Mouse (Mus musculus): ENCODE results near the gene Eps15. TPM values are rescaled to one million over a fixed set of nuclear protein-coding genes. Genes with fewer than 3 reads are reported as not detected.
A peak's percentile ranks its signal among the peaks of the same experiment; 100 is the strongest.

Gene Eps15
- polyA plus RNA-seq, 1 experiment: 70.3 TPM

DNA sequence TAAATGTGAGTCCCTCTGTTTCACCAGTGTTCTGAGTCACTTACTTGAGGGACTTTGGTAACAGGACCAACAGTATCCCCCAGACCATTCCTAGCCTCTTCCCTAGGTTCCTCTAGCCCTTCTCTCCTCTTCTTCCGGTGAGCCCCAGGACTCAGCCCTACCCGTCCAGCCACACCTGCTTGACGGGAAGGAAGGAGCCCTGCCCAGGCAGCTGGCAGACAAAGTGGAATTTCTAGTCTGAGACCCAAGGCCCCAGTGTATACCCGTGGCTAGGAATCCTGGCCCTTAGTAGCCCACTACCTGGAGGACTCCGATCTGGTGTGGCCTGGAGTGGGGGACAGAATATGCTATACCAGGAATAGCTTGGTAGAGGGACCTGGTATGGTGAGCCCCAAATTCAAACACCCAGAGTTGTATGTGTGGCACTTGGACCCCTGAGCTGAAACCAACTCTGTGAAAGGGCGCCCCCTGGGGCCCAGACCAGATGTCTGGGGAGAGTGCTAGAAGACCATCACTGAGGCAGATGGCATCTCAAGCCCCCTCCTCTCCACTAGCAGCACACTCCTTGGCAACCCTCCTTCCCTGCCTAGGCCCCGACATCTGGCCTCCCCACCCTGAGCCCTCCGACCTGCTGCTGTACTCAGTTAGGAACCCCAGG lies 140.2 kb downstream of the Eps15 start:
- TF ChIP-seq CTCF (IDR thresholded peaks at IDR 0.05; ENCODE audit: borderline replicate concordance, extremely low read depth, insufficient read depth, insufficient read length) (peak; percentile 39; the same call in 1 of the 2 replicates), POLR2A (IDR thresholded peaks at IDR 0.05; ENCODE audit: borderline replicate concordance, extremely low read depth, insufficient read depth, insufficient read length, poor library complexity, severe bottlenecking) (no peak)
- DNase-seq (ENCODE audit: low read depth): no peak

DNA sequence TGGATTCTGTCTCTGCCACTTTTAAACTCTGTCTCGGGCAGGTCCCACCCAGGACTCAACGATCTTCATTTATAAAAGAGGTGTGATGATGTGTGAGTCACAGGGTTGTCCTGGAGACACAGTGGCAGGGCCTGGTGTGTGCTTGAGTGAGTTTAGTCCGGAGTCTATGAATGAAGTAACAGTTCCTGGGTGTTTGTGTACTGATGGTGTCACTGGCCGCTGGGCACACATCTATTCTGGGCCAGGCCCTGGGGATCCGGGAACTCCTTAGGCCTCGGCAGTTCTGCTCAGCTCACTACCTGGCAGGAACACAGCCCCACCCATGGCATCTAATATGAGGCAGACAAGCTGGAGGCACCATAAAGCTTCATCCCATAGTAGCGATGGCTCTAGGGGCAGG lies 141.5 kb downstream of the Eps15 start:
- no peak for DNase-seq (ENCODE audit: low read depth)
- TF ChIP-seq POLR2A (IDR thresholded peaks at IDR 0.05; ENCODE audit: borderline replicate concordance, extremely low read depth, insufficient read depth, insufficient read length, poor library complexity, severe bottlenecking) (no peak), CTCF (IDR thresholded peaks at IDR 0.05; ENCODE audit: borderline replicate concordance, extremely low read depth, insufficient read depth, insufficient read length) (no peak)

DNA sequence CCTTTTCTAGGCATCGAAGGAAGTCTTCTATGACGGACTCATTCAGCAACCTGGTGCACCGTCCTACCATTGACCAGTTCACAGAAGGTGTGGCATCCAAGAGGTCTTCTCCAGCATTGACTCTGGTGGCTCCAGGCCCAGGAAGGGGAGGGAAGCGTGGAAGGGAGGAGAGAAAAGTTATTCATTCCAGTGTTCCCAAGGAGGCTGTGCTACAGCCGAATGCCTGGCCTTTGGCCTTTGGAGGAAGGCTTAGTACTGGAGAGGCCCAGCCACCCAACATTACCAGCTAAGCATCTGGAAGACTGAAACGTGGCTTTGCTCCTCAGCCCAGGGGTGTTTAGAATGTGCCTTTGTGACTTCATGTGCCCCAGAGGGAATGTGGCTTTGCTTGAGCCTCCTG lies 142.4 kb downstream of the Eps15 start:
- TF ChIP-seq POLR2A (IDR thresholded peaks at IDR 0.05; ENCODE audit: borderline replicate concordance, extremely low read depth, insufficient read depth, insufficient read length, poor library complexity, severe bottlenecking) (no peak), CTCF (IDR thresholded peaks at IDR 0.05; ENCODE audit: borderline replicate concordance, extremely low read depth, insufficient read depth, insufficient read length) (no peak)
- DNase-seq (ENCODE audit: low read depth): no peak

DNA sequence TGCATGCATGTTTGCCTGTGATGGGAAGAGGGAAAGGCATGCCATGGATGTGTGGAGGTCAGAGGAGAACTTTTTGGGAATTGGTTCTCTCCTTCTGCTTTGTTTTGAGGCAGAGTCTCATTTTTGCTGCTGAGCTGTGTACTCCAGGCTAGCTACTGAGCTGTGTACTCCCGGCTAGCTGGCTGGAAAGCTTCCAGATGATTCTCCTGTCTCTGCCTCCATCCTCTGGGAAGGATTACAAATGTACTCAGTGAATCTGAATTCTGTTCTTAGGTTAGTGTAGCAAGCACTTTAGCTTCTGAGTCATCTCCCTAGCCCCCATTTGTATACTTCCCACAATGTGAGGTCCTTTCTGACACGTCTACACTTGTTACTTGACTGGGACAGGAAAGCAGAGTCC lies 143.4 kb downstream of the Eps15 start:
- DNase-seq (ENCODE audit: low read depth): no peak

DNA sequence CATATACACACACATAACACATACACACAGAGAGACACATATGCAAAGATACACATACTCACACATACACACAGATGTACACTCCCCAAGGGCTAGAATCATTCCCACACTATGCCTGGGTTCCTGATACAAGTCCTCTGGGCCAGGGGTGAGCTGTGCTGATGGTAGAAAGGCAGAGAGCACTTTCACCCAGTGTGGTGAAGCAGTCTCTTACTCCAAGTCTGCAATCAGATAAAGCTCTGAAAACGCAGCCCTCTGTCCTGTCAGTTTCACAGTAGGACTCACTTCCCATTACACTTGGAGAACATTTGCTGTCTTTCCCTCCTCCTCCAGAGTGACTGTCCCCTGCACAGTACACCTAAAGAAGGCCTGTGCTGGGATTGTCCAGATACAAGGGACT lies 147.0 kb downstream of the Eps15 start:
- no peak for TF ChIP-seq POLR2A (IDR thresholded peaks at IDR 0.05; ENCODE audit: borderline replicate concordance, extremely low read depth, insufficient read depth, insufficient read length, poor library complexity, severe bottlenecking)
- no peak for TF ChIP-seq CTCF (IDR thresholded peaks at IDR 0.05; ENCODE audit: borderline replicate concordance, extremely low read depth, insufficient read depth, insufficient read length)

More for the DNA sequence above, 143.4 kb downstream of the Eps15 start:
- TF ChIP-seq POLR2A (IDR thresholded peaks at IDR 0.05; ENCODE audit: borderline replicate concordance, extremely low read depth, insufficient read depth, insufficient read length, poor library complexity, severe bottlenecking): no peak
- TF ChIP-seq CTCF (IDR thresholded peaks at IDR 0.05; ENCODE audit: borderline replicate concordance, extremely low read depth, insufficient read depth, insufficient read length): no peak

DNA sequence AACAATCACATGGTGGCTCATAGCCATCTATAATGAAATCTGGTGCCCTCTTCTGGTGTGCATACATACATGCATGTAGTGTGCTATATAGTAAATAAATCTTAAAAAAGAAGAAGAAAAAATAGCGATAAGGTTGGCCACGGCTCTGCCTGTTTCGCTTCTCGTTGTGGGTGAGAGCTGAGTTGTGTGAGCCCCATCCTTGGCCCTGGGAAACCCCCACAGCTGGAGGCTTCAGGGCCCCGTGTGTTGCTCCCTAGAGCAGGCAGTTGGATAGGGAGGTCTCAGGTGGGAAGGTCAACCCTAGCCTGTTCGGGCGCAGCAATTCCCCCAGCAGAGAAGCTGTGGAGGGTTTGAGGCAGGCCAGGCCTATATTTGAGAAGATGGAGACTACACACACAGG lies 150.2 kb downstream of the Eps15 start:
- no peak for TF ChIP-seq CTCF (IDR thresholded peaks at IDR 0.05; ENCODE audit: borderline replicate concordance, extremely low read depth, insufficient read depth, insufficient read length)
- no peak for TF ChIP-seq POLR2A (IDR thresholded peaks at IDR 0.05; ENCODE audit: borderline replicate concordance, extremely low read depth, insufficient read depth, insufficient read length, poor library complexity, severe bottlenecking)
- no peak for DNase-seq (ENCODE audit: low read depth)

More for the DNA sequence above, 147.0 kb downstream of the Eps15 start:
- no peak for DNase-seq (ENCODE audit: low read depth)

DNA sequence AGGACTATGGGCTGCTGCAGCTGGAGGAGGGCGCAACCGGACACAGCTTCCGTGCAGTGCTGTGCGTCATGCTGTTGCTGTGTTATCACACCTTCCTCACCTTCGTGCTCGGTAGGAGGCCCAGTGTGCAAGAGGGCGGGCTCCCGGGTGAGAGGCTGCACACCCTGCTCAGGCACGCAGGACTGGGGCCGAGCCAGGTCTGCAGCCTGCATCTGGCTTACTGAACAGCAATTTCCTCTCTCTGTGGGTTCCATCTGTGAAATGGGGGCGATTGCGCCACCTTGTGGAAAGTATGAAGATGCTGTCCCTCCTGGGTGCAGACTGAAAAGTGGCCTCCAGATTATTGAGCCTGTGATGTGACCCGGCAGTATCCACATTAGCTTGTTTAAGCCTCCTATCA lies 150.8 kb downstream of the Eps15 start:
- TF ChIP-seq POLR2A (IDR thresholded peaks at IDR 0.05; ENCODE audit: borderline replicate concordance, extremely low read depth, insufficient read depth, insufficient read length, poor library complexity, severe bottlenecking) (no peak), CTCF (IDR thresholded peaks at IDR 0.05; ENCODE audit: borderline replicate concordance, extremely low read depth, insufficient read depth, insufficient read length) (peak; percentile 44; the same call in 1 of the 2 replicates)
- peak; percentile 65 for DNase-seq (ENCODE audit: low read depth)

DNA sequence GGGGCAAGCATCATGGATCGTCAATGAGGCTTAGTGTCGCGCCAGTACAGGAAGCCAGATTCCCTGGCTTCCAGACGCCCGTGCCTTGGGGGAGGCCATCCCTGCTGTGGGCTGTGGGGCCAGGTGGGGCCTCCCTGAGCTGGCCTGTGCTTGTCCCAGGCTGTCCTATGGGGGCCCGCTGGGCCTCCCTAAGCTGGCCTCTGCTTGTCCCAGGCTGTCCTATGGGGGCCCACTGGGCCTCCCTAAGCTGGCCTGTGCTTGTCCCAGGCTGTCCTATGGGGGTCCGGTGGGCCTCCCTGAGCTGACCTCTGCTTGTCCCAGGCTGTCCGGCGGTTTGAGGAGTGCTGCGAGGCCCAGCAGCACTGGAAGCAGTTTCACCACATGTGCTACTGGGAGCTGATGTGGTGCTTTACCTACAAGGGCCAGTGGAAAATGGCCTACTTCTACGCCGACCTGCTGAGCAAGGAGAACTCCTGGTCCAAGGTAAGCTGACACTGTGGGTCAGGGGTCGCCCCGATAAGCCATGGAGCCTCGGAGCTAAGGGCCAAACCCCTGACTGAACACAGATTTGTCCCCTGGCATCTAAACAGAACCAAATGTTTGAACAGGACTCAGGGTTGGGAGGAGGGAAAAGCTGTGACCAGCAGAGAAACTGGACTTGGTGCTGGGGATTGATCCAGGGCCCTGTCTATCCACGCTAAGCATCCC lies 152.8 kb downstream of the Eps15 start:
- TF ChIP-seq CTCF (IDR thresholded peaks at IDR 0.05; ENCODE audit: borderline replicate concordance, extremely low read depth, insufficient read depth, insufficient read length) (no peak), POLR2A (IDR thresholded peaks at IDR 0.05; ENCODE audit: borderline replicate concordance, extremely low read depth, insufficient read depth, insufficient read length, poor library complexity, severe bottlenecking) (no peak)
- DNase-seq (ENCODE audit: low read depth): no peak

DNA sequence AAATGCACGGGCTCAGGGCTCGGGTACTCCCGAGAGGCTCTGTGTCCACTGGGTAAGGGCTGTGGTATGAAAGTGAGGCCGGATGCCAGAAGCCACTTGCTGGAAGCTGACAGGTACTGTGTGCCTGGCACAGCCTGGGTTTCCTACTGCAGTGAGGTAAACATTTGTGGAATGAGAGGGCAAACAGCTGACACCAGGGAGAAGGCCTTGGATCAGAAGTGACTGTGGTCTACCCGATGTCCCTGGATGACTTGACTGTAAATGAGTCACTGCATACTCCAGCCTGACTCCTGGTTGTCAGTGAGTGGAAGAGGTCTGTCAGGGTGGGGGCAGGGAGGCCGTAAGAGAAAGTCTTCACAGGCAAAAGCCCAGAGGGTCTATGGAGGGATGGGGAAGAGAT lies 153.6 kb downstream of the Eps15 start:
- TF ChIP-seq POLR2A (IDR thresholded peaks at IDR 0.05; ENCODE audit: borderline replicate concordance, extremely low read depth, insufficient read depth, insufficient read length, poor library complexity, severe bottlenecking): no peak
- no peak for TF ChIP-seq CTCF (IDR thresholded peaks at IDR 0.05; ENCODE audit: borderline replicate concordance, extremely low read depth, insufficient read depth, insufficient read length)
- DNase-seq (ENCODE audit: low read depth): no peak

DNA sequence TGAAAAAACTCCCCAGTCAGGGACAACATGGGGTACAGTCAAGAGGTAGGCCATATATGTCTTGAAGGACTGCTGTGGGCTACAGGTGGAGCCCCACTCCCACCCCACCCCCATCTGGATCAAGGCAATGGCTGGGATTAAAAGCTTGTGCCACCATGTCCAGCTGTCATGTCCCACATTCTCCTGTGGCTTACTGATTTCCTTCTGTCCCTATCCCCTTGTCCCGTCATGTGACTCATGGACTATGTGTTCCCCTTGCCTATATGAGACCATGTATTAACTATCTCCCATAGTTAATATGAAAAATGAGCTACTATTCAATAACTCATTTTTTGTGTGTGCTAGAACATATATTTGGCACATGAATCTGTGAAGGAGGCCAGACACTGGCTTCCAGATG lies 154.2 kb downstream of the Eps15 start:
- TF ChIP-seq CTCF (IDR thresholded peaks at IDR 0.05; ENCODE audit: borderline replicate concordance, extremely low read depth, insufficient read depth, insufficient read length) (no peak), POLR2A (IDR thresholded peaks at IDR 0.05; ENCODE audit: borderline replicate concordance, extremely low read depth, insufficient read depth, insufficient read length, poor library complexity, severe bottlenecking) (no peak)
- no peak for DNase-seq (ENCODE audit: low read depth)

Other genes starting within 250 kb of the Eps15 start
- 79.1 and 85.6 TPM in 2 replicates for gene Osbpl9, start 78.0 kb upstream of the Eps15 start, polyA plus RNA-seq (2012; rRNA removed)
- gene Calr4, start 45.8 kb upstream of the Eps15 start, polyA plus RNA-seq (2012; rRNA removed): 0.40 and 0.89 TPM in 2 replicates
- 1.2 and 1.4 TPM in 2 replicates for gene Ttc39a, start 126.4 kb downstream of the Eps15 start, polyA plus RNA-seq (2012; rRNA removed)
- gene Rnf11, start 204.5 kb downstream of the Eps15 start, polyA plus RNA-seq (2012; rRNA removed): 67.6 and 77.3 TPM in 2 replicates